Mouse (Mus musculus): Measurements from ENCODE around the gene Asxl1. TPM values are rescaled to one million over a fixed set of nuclear protein-coding genes. Genes with fewer than 3 reads are reported as not detected.

The Asxl1 gene
- polyA plus RNA-seq (2012; rRNA removed) = 1.9 and 3.1 TPM in 2 replicates

GRCm38 (mm10) chr2:153345454-153346220 lies at the start of gene Asxl1:
Gene Asxl1, plus strand, starts transcription at chr2:153345829.

Other genes with a start within 250 kb of the Asxl1 start
- gene Hck, start 237.4 kb upstream of the Asxl1 start, polyA plus RNA-seq (2012; rRNA removed) = 5.2 and 7.3 TPM in 2 replicates
- 25.3 and 35.7 TPM in 2 replicates for gene Tm9sf4, start 184.5 kb upstream of the Asxl1 start, polyA plus RNA-seq (2012; rRNA removed)
- gene Tspyl3, start 120.4 kb upstream of the Asxl1 start, polyA plus RNA-seq (2012; rRNA removed) = 0.91 and 1.3 TPM in 2 replicates
- 3.7 and 5.1 TPM in 2 replicates for gene Plagl2, start 104.4 kb upstream of the Asxl1 start, polyA plus RNA-seq (2012; rRNA removed)
- 4.0 and 5.0 TPM in 2 replicates for gene Pofut1, start 104.3 kb upstream of the Asxl1 start, polyA plus RNA-seq (2012; rRNA removed)
- gene Kif3b, start 54.4 kb upstream of the Asxl1 start, polyA plus RNA-seq (2012; rRNA removed) = 1.3 and 1.9 TPM in 2 replicates
- gene 4930404H24Rik, start 147.0 kb downstream of the Asxl1 start, polyA plus RNA-seq (2012; rRNA removed) = not detected in 2 replicates
- 5.9 and 7.2 TPM in 2 replicates for gene Nol4l, start 184.1 kb downstream of the Asxl1 start, polyA plus RNA-seq (2012; rRNA removed)